In genomic region chr6:84057216-84057615, GRCm38 (mm10) we compare ENCODE assay signal across 21 mouse cellular contexts. TPM values are rescaled to one million over a fixed set of nuclear protein-coding genes. Genes with fewer than 3 reads are reported as not detected.
DNase-seq lines count a peak whose midpoint lies in the region; ATAC-seq and TF ChIP-seq lines count a peak whose summit lies in the region.
"Had no signal": no experiment of that assay in that cellular context is flagged by ENCODE, and none has a peak within 500 bp of the region (broad histone marks: within the 10 kb centered on the region; RNA-seq: fewer than 3 reads in every experiment).

No protein-coding gene starts in this region.

- 81% methylated on average over 8 of the region's 8 CpGs for WGBS in heart, adult 2 months
- WGBS in heart, embryonic 11.5 days (ENCODE audit: insufficient replicate concordance), result 81% methylated on average over 8 of the region's 8 CpGs

- TF ChIP-seq EP300 in heart, adult 2 months (IDR thresholded peaks at IDR 0.05; ENCODE audit: insufficient read depth, low read depth, low read length), result no peak

- H3K4me3 ChIP-seq in gastrocnemius, adult 2 months, result no peak overlapping the region
- no peak overlapping the region for H3K4me3 ChIP-seq in heart, adult 2 months
- H3K4me3 ChIP-seq in heart, embryonic 11.5 days (ENCODE audit: low read depth, low read length), result no peak overlapping the region
- H3K4me3 ChIP-seq: embryonic facial prominence, embryonic 10.5 days; embryonic facial prominence, embryonic 12.5 days; forebrain, embryonic 12.5 days; forebrain, embryonic 15.5 days had no signal

- no peak for TF ChIP-seq POLR2A in heart, adult 2 months (IDR thresholded peaks at IDR 0.05; ENCODE audit: insufficient read depth, low read depth, low read length)

- no peaks in the 10 kb centered on the region for H3K79me2 ChIP-seq in heart, adult 2 months (replicated peaks; ENCODE audit: control insufficient read depth, insufficient read depth, low read length)

- DNase-seq in gastrocnemius, adult 2 months, result peak; percentile 7
- DNase-seq in gastrocnemius, postnatal 10 days, result no peak
- DNase-seq in heart, adult 2 months, result no peak
- DNase-seq in urinary bladder, adult 2 months (ENCODE audit: low spot score), result peak; percentile 15
- DNase-seq in urinary bladder, postnatal 36 days (ENCODE audit: low spot score in 2 of 2), result no peak
- no peak for DNase-seq in left cerebral cortex, adult 9 months (ENCODE audit: low spot score in 2 of 2)
- DNase-seq: adrenal gland, adult 2 months; adrenal gland, postnatal 10 days; adrenal gland, postnatal 25 days; cerebellum, adult 11-12 months; cerebellum, adult 2 months; cerebellum, adult 9-10 months; cerebellum, postnatal 10 days; cerebellum, postnatal 25 days; forebrain, postnatal 0 days had no signal

- no peak overlapping the region for H3K4me2 ChIP-seq in heart, embryonic 11.5 days
- H3K4me2 ChIP-seq: embryonic facial prominence, embryonic 12.5 days; forebrain, embryonic 12.5 days; forebrain, embryonic 15.5 days had no signal

- H3K9me3 ChIP-seq in heart, embryonic 11.5 days (replicated peaks; ENCODE audit: control insufficient read depth, low read length), result no peaks in the 10 kb centered on the region
- H3K9me3 ChIP-seq: embryonic facial prominence, embryonic 10.5 days; embryonic facial prominence, embryonic 12.5 days; forebrain, embryonic 12.5 days; forebrain, embryonic 15.5 days had no signal

- no peak overlapping the region for H3K9ac ChIP-seq in heart, adult 2 months (ENCODE audit: low read depth, low read length)
- H3K9ac ChIP-seq in heart, embryonic 11.5 days (ENCODE audit: low read depth, low read length), result no peak overlapping the region
- H3K9ac ChIP-seq: embryonic facial prominence, embryonic 12.5 days; forebrain, embryonic 12.5 days; forebrain, embryonic 15.5 days; forebrain, postnatal 0 days had no signal

- peaks cover 22% of the 10 kb centered on the region for H3K36me3 ChIP-seq in heart, adult 2 months (ENCODE audit: control insufficient read depth, insufficient read depth, low read length)
- H3K36me3 ChIP-seq in heart, embryonic 11.5 days (ENCODE audit: control insufficient read depth, insufficient read depth, low read length), result no peaks in the 10 kb centered on the region
- H3K36me3 ChIP-seq: embryonic facial prominence, embryonic 10.5 days; embryonic facial prominence, embryonic 12.5 days; forebrain, embryonic 12.5 days; forebrain, embryonic 15.5 days had no signal

- TF ChIP-seq CTCF in gastrocnemius, adult 2 months (IDR thresholded peaks at IDR 0.05), result no peak
- no peak for TF ChIP-seq CTCF in heart, adult 2 months (IDR thresholded peaks at IDR 0.05)

- intact Hi-C loops in gastrocnemius, adult 2 months (cut with DNase I), result no loop called here
- intact Hi-C loops in heart, adult 2 months (cut with DNase I), result no loop called here

- peak overlapping the region; percentile 77 for H3K27ac ChIP-seq in gastrocnemius, adult 2 months
- peak overlapping the region; percentile 78; the same call in 1 of the 2 replicates for H3K27ac ChIP-seq in heart, adult 2 months
- no peak overlapping the region for H3K27ac ChIP-seq in heart, embryonic 11.5 days (ENCODE audit: low read depth, low read length)
- H3K27ac ChIP-seq: embryonic facial prominence, embryonic 10.5 days; embryonic facial prominence, embryonic 12.5 days; forebrain, embryonic 12.5 days; forebrain, embryonic 15.5 days had no signal

- H3K4me1 ChIP-seq in heart, adult 2 months (ENCODE audit: control insufficient read depth, insufficient read depth, low read length), result peaks cover 37% of the 10 kb centered on the region
- H3K4me1 ChIP-seq in heart, embryonic 11.5 days (ENCODE audit: control insufficient read depth, insufficient read depth, low read length), result peaks cover 22% of the 10 kb centered on the region
- H3K4me1 ChIP-seq: embryonic facial prominence, embryonic 10.5 days; embryonic facial prominence, embryonic 12.5 days; forebrain, embryonic 12.5 days; forebrain, embryonic 15.5 days had no signal

- no peaks in the 10 kb centered on the region for H3K27me3 ChIP-seq in heart, adult 2 months (ENCODE audit: control insufficient read depth, insufficient read depth, low read length)
- no peaks in the 10 kb centered on the region for H3K27me3 ChIP-seq in heart, embryonic 11.5 days (ENCODE audit: control insufficient read depth, insufficient read depth, low read length)
- H3K27me3 ChIP-seq: embryonic facial prominence, embryonic 12.5 days; forebrain, embryonic 12.5 days; forebrain, embryonic 15.5 days had no signal

- ATAC-seq in heart, embryonic 11.5 days (replicated peaks; ENCODE audit: insufficient number of reproducible peaks, low FRiP score, low TSS enrichment), result no peak
- ATAC-seq: forebrain, embryonic 15.5 days; forebrain, postnatal 0 days had no signal

RNA-seq across cellular contexts. Expression of gene Dysf, which starts 48.8 kb away (rescaled TPM):
- total RNA-seq in gastrocnemius, adult 2 months (2021), result 10 to 100 TPM; 70.1 to 76.4 TPM
- total RNA-seq in gastrocnemius, postnatal 10 days (2021), result 100 to 1,000 TPM; 111 to 117 TPM
- total RNA-seq in heart, adult 2 months (2021), result 100 to 1,000 TPM in 1 of 2 experiments, 10 to 100 TPM in 1; 87.4 to 100 TPM
- 51.1 and 66.4 TPM in 2 replicates for polyA plus RNA-seq in heart, adult 2 months (2012; rRNA removed)
- 11.6 and 16.2 TPM in 2 replicates for polyA plus RNA-seq in heart, embryonic 11.5 days (2014; fragmentation: Nextera tagmentation; extraction: Ambion mirVana)
- 14.9 and 17.6 TPM in 2 replicates for polyA plus RNA-seq in urinary bladder, adult 2 months (2012; rRNA removed)
- total RNA-seq: MEL had no signal

Comparison
In these comparisons a context has a peak if more than half of its experiments do, and no peak if none do; other contexts are left out.
1. DNase-seq: peak in gastrocnemius, adult 2 months (single experiment) and urinary bladder, adult 2 months (single experiment); none in gastrocnemius, postnatal 10 days (single experiment), heart, adult 2 months (0 of 2), urinary bladder, postnatal 36 days (0 of 2) and left cerebral cortex, adult 9 months (0 of 2).